Mouse (Mus musculus): ENCODE results near the gene Kremen1. TPM values are rescaled to one million over a fixed set of nuclear protein-coding genes. Genes with fewer than 3 reads are reported as not detected.

The Kremen1 gene
- polyA plus RNA-seq, 2 experiments, result 20.8 to 30.9 TPM

- H3K4me1 ChIP-seq (ENCODE audit: control insufficient read depth, insufficient read depth, low read length), result peaks cover 37% of the 10 kb centered on the region
- no peak overlapping the region for H3K4me2 ChIP-seq (replicated peaks; ENCODE audit: low read depth, low read length, severe bottlenecking)
- H3K36me3 ChIP-seq (ENCODE audit: control insufficient read depth, insufficient read depth, low read length), result peaks cover 26% of the 10 kb centered on the region
- H3K27me3 ChIP-seq (ENCODE audit: control insufficient read depth, insufficient read depth, low read length), result no peaks in the 10 kb centered on the region
- H3K27ac ChIP-seq (replicated peaks; ENCODE audit: low read depth, low read length), result no peak overlapping the region
- DNase-seq (ENCODE audit: low spot score), result no peak
- H3K9me3 ChIP-seq (ENCODE audit: control insufficient read depth, low read length), result no peaks in the 10 kb centered on the region
- TF ChIP-seq POLR2A (IDR thresholded peaks at IDR 0.05; ENCODE audit: borderline replicate concordance, extremely low read depth, insufficient read depth, insufficient read length), result no peak
- 77% methylated on average over 8 of the region's 8 CpGs for WGBS
- no peak overlapping the region for H3K4me3 ChIP-seq (replicated peaks; ENCODE audit: low read length)
- ATAC-seq (ENCODE audit: low FRiP score, low read depth), result no peak
- no peak overlapping the region for H3K9ac ChIP-seq (ENCODE audit: low read depth, low read length, severe bottlenecking)
These were observed 19.2 kb downstream of the Kremen1 start for GRCm38 (mm10) chr11:5242158-5242557.

DNA sequence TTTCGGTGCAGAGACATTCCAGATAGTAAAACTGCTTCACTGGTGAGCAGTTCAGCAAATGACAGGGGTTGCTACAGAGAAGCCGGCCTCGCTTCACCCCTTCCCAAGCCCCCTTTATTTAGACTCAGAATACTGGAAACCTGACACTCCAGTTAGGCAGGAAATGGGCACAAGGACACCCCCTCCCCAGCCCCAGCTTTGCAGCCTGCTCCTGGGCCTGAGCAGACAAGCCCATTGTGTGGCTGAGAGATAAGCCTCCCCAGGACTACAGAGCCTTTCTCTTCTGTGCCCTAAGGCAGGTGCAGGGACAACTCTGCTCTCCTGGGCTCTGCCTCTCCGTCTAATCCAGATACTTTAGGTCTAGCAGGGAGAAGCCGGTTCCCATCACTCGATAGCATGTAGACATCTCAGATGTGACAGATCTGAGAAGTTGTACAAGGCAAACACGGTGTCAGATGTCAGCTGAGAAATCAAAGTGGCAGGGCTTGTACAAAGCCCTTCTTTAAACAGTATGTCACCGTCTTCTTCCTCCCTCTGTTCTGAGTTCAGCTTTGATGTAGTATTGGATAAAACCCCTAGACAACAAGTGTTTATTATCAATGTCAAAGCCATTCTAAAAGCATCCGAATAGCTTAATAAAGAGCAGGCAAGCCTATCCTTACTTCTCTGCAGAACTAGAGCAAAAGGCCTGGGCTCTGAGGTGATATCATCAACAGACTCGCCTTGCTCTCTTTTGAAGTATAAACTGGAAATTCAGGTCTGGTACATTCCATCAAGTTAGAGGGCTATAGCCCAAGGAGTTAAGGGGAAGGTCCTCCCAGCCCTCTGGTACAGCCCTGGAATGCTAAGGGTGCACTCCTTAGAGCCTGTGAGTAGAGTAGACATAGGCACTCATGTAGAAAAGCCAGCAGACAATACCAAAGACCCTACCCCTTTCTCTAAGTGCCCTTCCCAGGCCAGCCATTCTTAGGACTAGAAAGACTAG is 21.4 kb downstream of the Kremen1 start:
- H3K9me3 ChIP-seq (ENCODE audit: control insufficient read depth, low read length), result no peaks in the 10 kb centered on the region
- H3K4me3 ChIP-seq (replicated peaks; ENCODE audit: low read length), result no peak overlapping the region
- DNase-seq (ENCODE audit: low spot score) (no peak), ATAC-seq (ENCODE audit: low FRiP score, low read depth) (0 out of 2 replicates have a peak, but pooled peaks have one; percentile 35)
- no peak overlapping the region for H3K9ac ChIP-seq (ENCODE audit: low read depth, low read length, severe bottlenecking)
- WGBS, result 10% methylated on average over 10 of the region's 10 CpGs
- no peak overlapping the region for H3K4me2 ChIP-seq (replicated peaks; ENCODE audit: low read depth, low read length, severe bottlenecking)
- H3K36me3 ChIP-seq (ENCODE audit: control insufficient read depth, insufficient read depth, low read length), result peaks cover 30% of the 10 kb centered on the region
- H3K27ac ChIP-seq (replicated peaks; ENCODE audit: low read depth, low read length), result peak overlapping the region; percentile 58
- no peak for TF ChIP-seq POLR2A (IDR thresholded peaks at IDR 0.05; ENCODE audit: borderline replicate concordance, extremely low read depth, insufficient read depth, insufficient read length)
- H3K27me3 ChIP-seq (ENCODE audit: control insufficient read depth, insufficient read depth, low read length), result no peaks in the 10 kb centered on the region
- peaks cover 27% of the 10 kb centered on the region for H3K4me1 ChIP-seq (ENCODE audit: control insufficient read depth, insufficient read depth, low read length)

DNA sequence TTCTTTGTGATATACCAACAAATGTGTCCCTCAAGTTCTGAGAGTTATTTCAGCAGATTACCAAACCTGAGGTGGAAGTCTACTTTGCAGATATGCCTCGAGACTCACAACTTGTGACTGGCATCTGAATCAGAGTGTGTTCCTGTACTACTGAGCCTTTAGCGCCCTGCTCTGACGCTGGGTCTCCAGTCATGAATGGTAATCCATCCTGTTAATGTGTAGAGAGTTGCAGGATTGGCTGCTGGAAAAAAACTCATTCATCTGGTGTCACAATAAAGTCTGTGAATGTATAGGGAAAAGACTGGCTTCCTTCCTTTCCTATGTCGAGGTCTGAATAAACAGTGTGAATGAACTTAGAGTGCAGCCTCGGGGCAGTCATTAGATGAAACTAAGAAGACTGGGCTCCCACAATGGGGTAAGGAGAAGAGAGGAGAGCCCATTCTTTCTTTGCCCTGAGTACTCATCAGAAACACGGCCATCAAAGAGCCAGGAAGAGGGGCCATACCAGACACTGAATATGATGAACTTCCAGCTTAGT is 41.4 kb downstream of the Kremen1 start:
- Histone ChIP-seq H3K27me3 (ENCODE audit: control insufficient read depth, insufficient read depth, low read length) (no peaks in the 10 kb centered on the region), H3K4me1 (ENCODE audit: control insufficient read depth, insufficient read depth, low read length) (peaks cover 11% of the 10 kb centered on the region; the same call in 1 of the 2 replicates), H3K9ac (ENCODE audit: low read depth, low read length, severe bottlenecking) (no peak overlapping the region), H3K4me2 (replicated peaks; ENCODE audit: low read depth, low read length, severe bottlenecking) (no peak overlapping the region), H3K27ac (replicated peaks; ENCODE audit: low read depth, low read length) (no peak overlapping the region), H3K9me3 (ENCODE audit: control insufficient read depth, low read length) (no peaks in the 10 kb centered on the region), H3K36me3 (ENCODE audit: control insufficient read depth, insufficient read depth, low read length) (no peaks in the 10 kb centered on the region), H3K4me3 (replicated peaks; ENCODE audit: low read length) (no peak overlapping the region)
- WGBS, result 71% methylated on average over 6 of the region's 6 CpGs
- TF ChIP-seq POLR2A (IDR thresholded peaks at IDR 0.05; ENCODE audit: borderline replicate concordance, extremely low read depth, insufficient read depth, insufficient read length), result no peak
- no peak for ATAC-seq (ENCODE audit: low FRiP score, low read depth)
- DNase-seq (ENCODE audit: low spot score), result no peak

- 92% methylated on average over 4 of the region's 4 CpGs for WGBS
- no peak for TF ChIP-seq POLR2A (IDR thresholded peaks at IDR 0.05; ENCODE audit: borderline replicate concordance, extremely low read depth, insufficient read depth, insufficient read length)
These were observed 42.0 kb downstream of the Kremen1 start for GRCm38 (mm10) chr11:5219371-5219770.

DNA sequence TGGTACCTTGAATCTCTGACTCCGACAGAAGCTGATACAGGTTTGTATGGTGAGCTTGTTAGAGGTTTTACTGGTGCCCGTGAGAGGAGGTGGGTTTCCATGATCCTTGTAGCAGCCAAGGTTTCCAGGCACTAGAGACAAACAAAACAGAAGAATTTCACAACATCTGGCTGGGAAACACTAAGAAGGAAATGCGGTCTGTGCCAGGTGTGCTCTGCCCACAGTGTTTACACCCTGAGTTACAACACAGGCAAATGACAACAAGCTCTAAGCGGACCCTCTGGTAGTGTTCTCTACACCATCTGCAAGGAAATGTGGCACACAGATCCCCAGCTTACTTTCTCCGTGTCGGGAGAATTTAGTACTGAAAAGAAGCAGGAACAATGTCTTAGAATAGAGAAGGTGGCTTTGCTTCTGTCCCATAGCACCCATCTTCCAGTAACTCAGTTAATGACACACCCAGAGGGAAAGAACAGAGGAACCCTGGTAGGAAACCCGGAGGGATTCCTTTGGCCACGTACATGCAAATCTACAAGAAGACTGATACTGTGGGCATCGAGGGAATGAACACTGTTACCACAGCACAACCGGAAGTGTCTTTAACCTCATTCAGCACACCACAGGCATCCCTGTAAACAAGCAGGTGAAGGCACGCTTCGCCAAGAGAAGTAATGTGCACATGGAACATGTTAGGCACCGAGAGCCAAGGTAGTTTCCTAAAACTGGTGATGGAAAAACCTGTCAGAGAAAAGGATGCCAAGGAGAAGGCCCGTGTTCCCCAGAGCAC is 45.8 kb downstream of the Kremen1 start:
- TF ChIP-seq POLR2A (IDR thresholded peaks at IDR 0.05; ENCODE audit: borderline replicate concordance, extremely low read depth, insufficient read depth, insufficient read length), result no peak
- Histone ChIP-seq H3K4me1 (ENCODE audit: control insufficient read depth, insufficient read depth, low read length) (no peaks in the 10 kb centered on the region), H3K9ac (ENCODE audit: low read depth, low read length, severe bottlenecking) (no peak overlapping the region), H3K4me3 (replicated peaks; ENCODE audit: low read length) (no peak overlapping the region), H3K9me3 (ENCODE audit: control insufficient read depth, low read length) (no peaks in the 10 kb centered on the region), H3K27me3 (ENCODE audit: control insufficient read depth, insufficient read depth, low read length) (no peaks in the 10 kb centered on the region), H3K4me2 (replicated peaks; ENCODE audit: low read depth, low read length, severe bottlenecking) (no peak overlapping the region), H3K27ac (replicated peaks; ENCODE audit: low read depth, low read length) (no peak overlapping the region), H3K36me3 (ENCODE audit: control insufficient read depth, insufficient read depth, low read length) (peaks cover 8% of the 10 kb centered on the region; the same call in 1 of the 2 replicates)
- WGBS, result 76% methylated on average over 14 of the region's 14 CpGs
- ATAC-seq (ENCODE audit: low FRiP score, low read depth) (no peak), DNase-seq (ENCODE audit: low spot score) (no peak)

More at GRCm38 (mm10) chr11:5219371-5219770, 42.0 kb downstream of the Kremen1 start:
- no peaks in the 10 kb centered on the region for H3K27me3 ChIP-seq (ENCODE audit: control insufficient read depth, insufficient read depth, low read length)
- H3K4me3 ChIP-seq (replicated peaks; ENCODE audit: low read length), result no peak overlapping the region
- H3K27ac ChIP-seq (replicated peaks; ENCODE audit: low read depth, low read length), result no peak overlapping the region
- H3K36me3 ChIP-seq (ENCODE audit: control insufficient read depth, insufficient read depth, low read length), result no peaks in the 10 kb centered on the region
- ATAC-seq (ENCODE audit: low FRiP score, low read depth), result no peak
- no peaks in the 10 kb centered on the region for H3K9me3 ChIP-seq (ENCODE audit: control insufficient read depth, low read length)
- H3K4me2 ChIP-seq (replicated peaks; ENCODE audit: low read depth, low read length, severe bottlenecking), result no peak overlapping the region
- H3K4me1 ChIP-seq (ENCODE audit: control insufficient read depth, insufficient read depth, low read length), result peaks cover 11% of the 10 kb centered on the region; the same call in 1 of the 2 replicates
- DNase-seq (ENCODE audit: low spot score), result no peak
- H3K9ac ChIP-seq (ENCODE audit: low read depth, low read length, severe bottlenecking), result no peak overlapping the region

Data from limb, embryonic 14.5 days (tissue).